In genomic region chr11:100278759-100279158, GRCm38 (mm10) we compare ENCODE assay signal across 28 mouse cellular contexts. TPM values are rescaled to one million over a fixed set of nuclear protein-coding genes. Genes with fewer than 3 reads are reported as not detected.
"Had no signal": no experiment of that assay in that cellular context is flagged by ENCODE, and none has a peak within 500 bp of the region (broad histone marks: within the 10 kb centered on the region; RNA-seq: fewer than 3 reads in every experiment).

No protein-coding gene starts in this region.

- H3K27ac ChIP-seq: midbrain, embryonic 10.5 days; midbrain, embryonic 12.5 days; neural tube, embryonic 13.5 days; neural tube, embryonic 15.5 days had no signal

- DNase-seq: lung, adult 18-20 months; lung, embryonic 14.5 days; lung, postnatal 10 days; lung, postnatal 4 days; midbrain, embryonic 14.5 days; retina, postnatal 1 day; right cerebral cortex, adult 18-20 months; right cerebral cortex, postnatal 25 days; right cerebral cortex, postnatal 4 days; spleen, adult 18-20 months; thymus, adult 2 months; thymus, postnatal 25 days; thymus, postnatal 4 days had no signal

- H3K4me3 ChIP-seq: midbrain, embryonic 10.5 days; midbrain, embryonic 12.5 days; myocyte; neural tube, embryonic 13.5 days; neural tube, embryonic 15.5 days had no signal

- H3K27me3 ChIP-seq: midbrain, embryonic 12.5 days; neural tube, embryonic 13.5 days; neural tube, embryonic 15.5 days had no signal

- H3K4me1 ChIP-seq: midbrain, embryonic 12.5 days had no signal

- H3K9me3 ChIP-seq: midbrain, embryonic 10.5 days; midbrain, embryonic 12.5 days; neural tube, embryonic 13.5 days; neural tube, embryonic 15.5 days had no signal

- H3K9ac ChIP-seq: lung, embryonic 14.5 days; midbrain, embryonic 12.5 days; neural tube, embryonic 13.5 days; neural tube, embryonic 15.5 days had no signal

- H3K36me3 ChIP-seq: midbrain, embryonic 10.5 days; midbrain, embryonic 12.5 days; neural tube, embryonic 13.5 days; neural tube, embryonic 15.5 days had no signal

RNA-seq across cellular contexts. Expression of gene Krt42, which starts 9.1 kb away (rescaled TPM):
- total RNA-seq: megakaryocyte, adult 5-6 weeks; megakaryocyte-erythroid progenitor cell, adult 5-6 weeks had no signal
- polyA plus RNA-seq: lung, embryonic 14.5 days; lung, embryonic 16.5 days; midbrain, embryonic 10.5 days; midbrain, embryonic 12.5 days; midbrain, embryonic 14.5 days; midbrain, embryonic 16.5 days; myocyte; neural tube, embryonic 11.5 days; neural tube, embryonic 13.5 days; neural tube, embryonic 15.5 days; small intestine, adult 2 months; stomach, embryonic 14.5 days; stomach, embryonic 16.5 days; testis, adult 2 months; urinary bladder, adult 2 months had no signal

RNA-seq across cellular contexts. Expression of gene Krt17, which starts 17.9 kb away (rescaled TPM):
- total RNA-seq: megakaryocyte, adult 5-6 weeks; megakaryocyte-erythroid progenitor cell, adult 5-6 weeks had no signal
- polyA plus RNA-seq: midbrain, embryonic 14.5 days; myocyte; testis, adult 2 months had no signal

RNA-seq across cellular contexts. Expression of gene Krt16, which starts 30.1 kb away (rescaled TPM):
- total RNA-seq: megakaryocyte, adult 5-6 weeks; megakaryocyte-erythroid progenitor cell, adult 5-6 weeks had no signal
- polyA plus RNA-seq: lung, embryonic 14.5 days; lung, embryonic 16.5 days; midbrain, embryonic 10.5 days; midbrain, embryonic 12.5 days; midbrain, embryonic 14.5 days; midbrain, embryonic 16.5 days; neural tube, embryonic 11.5 days; neural tube, embryonic 13.5 days; neural tube, embryonic 15.5 days; small intestine, adult 2 months; testis, adult 2 months; urinary bladder, adult 2 months had no signal

RNA-seq across cellular contexts. Expression of gene Gast, which starts 55.4 kb away (rescaled TPM):
- total RNA-seq: megakaryocyte, adult 5-6 weeks; megakaryocyte-erythroid progenitor cell, adult 5-6 weeks had no signal
- polyA plus RNA-seq: lung, embryonic 14.5 days; lung, embryonic 16.5 days; midbrain, embryonic 10.5 days; myocyte; neural tube, embryonic 11.5 days; neural tube, embryonic 13.5 days; neural tube, embryonic 15.5 days; testis, adult 2 months; urinary bladder, adult 2 months had no signal
